Mouse (Mus musculus) megakaryocyte, embryonic 14.5 days (primary cell): Measurements from ENCODE around the gene Chfr.
"Not testable (repeated sequence)": the region's sequence is repeated elsewhere in the genome, so short reads cannot be mapped to it uniquely, and the experiment has no call there.

Experiments
- FLI1 ChIP-seq: IDR thresholded peaks from 2 replicates; pipeline ENCODE4 v1.6.1; 2012; ENCODE audit warnings: low read length, inconsistent platforms, mixed read lengths
- GATA1 ChIP-seq: IDR thresholded peaks from 3 replicates; pipeline ENCODE4 v1.6.1; 2012; ENCODE audit warnings: mixed read lengths, low read length, inconsistent platforms, borderline replicate concordance

- TF ChIP-seq GATA1, FLI1: not testable (repeated sequence)
Observed at GRCm38 (mm10) chr5:110122380-110122779, 13.3 kb upstream of the Chfr start.
